Mouse (Mus musculus) large intestine, adult 2 months (tissue): Measurements from ENCODE around the gene Evc2. TPM values are rescaled to one million over a fixed set of nuclear protein-coding genes. Genes with fewer than 3 reads are reported as not detected.

Experiments used
- DNase-seq: peaks from one replicate; pipeline ENCODE4 v3.0.0-alpha.2; 2012; ENCODE audit warnings: low read depth, low spot score
- WGBS: fragments of 180-500 bp; shearing (Covaris S2); methylation state at CpG from one replicate; pipeline ENCODE4 v1.1.7; 2018; 5-methylcytosine and 5-hydroxymethylcytosine counted together
- polyA plus RNA-seq: library from polyadenylated mRNA; depleted of rRNA; stranded (reverse); fragments of >200 nt; gene quantifications from 2 replicates; pipeline ENCODE4 v1.2.3, GENCODE M21; 2012

Evc2 gene
- polyA plus RNA-seq, 1 experiment: 2.4 TPM

DNA sequence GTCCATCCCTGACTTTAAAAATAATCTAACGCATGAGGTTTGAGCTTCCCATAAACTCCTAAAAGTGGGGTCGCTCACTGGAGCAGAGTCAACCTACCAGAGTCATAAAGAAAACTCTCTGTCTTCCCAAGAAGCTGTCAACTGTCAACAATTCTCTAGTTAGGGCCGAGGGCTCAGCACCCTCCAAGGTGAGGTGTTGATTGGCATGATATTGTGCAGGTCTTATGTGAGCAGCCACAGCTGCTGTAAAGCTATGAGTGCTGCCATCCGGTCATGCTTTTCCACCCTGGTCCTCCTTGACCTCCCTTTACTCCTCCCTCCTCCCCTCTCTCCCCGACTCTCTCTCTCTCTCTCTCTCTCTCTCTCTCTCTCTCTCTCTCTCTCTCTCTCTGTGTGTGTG lies 24.3 kb downstream of the Evc2 start:
- 56% methylated on average over 5 of the region's 5 CpGs for WGBS
- no peak for DNase-seq

DNA sequence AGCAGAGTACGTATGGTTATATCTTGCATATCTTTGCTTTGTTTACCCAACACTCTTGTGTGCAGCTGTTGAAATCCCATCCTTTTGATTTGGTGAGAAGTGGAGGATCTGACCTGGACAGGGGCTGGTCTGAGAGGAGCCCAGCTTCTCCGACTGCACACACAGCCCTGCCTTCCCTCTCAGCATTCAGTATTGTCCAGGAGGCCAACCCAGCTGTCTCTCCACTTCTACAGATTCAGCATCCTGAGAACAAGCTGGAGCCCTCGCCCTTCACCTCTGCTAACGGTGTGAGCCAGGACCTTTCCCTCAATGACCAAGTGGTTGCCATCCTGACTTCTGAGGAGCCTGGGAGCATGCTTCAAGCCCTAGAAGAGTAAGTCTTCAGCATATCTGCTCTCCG lies 25.0 kb downstream of the Evc2 start:
- WGBS: 77% methylated on average over 5 of the region's 5 CpGs
- DNase-seq: no peak

DNA sequence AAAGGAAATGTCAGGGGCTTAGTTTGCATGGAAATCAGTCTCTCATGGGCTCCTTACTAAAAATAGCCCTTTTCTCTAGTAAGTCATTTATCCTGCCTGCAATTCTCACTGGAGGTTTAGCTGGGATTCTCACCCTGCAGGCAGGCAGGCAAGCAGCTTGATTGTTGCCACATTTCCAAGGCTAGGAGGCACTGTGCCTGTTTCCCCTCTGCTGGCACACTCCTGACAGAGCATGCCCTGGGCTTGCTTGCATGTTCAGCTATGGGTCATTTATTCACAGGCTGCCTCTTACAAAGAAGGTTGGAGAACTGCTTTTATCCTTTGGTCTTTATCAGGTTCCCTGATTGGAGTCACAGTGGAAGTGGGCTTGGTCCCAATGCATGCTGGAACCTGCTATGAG lies 27.5 kb downstream of the Evc2 start:
- DNase-seq: no peak

DNA sequence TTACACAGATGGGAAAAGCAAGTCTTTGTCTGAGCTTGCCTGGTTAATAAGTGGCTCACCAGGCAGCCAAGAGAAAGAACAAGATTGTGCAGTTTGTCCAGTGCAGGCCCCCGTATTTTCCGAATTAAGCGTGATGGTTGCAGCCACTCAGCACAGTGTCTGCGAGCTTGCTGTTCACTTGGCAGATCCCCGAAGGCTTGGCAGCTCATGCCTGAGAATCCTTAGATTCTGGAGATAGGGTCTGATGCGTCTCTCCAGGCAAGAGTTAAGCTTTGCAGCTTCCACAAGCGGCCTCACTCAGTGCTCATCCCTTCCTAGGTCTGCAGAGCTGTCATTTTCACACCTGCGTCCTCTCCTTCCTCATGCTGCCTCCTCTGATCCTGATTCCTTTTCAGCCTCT lies 30.5 kb downstream of the Evc2 start:
- WGBS: 81% methylated on average over 8 of the region's 8 CpGs

DNA sequence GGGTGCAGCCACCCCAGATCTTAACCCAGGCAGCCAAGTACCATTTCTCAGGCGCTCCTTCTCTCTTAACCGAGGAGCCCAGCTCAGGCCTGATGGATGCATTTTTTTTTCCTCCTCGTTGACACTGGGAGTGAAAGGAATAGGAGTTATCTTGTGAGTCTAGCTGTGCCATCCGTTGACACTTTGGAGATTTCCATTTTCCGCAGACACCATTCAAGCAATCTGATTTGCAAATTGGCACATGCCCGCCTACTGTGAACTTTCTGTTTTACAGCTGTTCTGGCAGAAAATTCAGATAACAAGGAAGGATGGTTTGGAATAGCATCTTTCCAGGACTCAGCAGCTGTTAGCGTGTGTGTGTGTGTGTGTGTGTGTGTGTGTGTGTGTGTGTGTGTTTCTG lies 39.1 kb downstream of the Evc2 start:
- no peak for DNase-seq
- 83% methylated on average over 7 of the region's 7 CpGs for WGBS

More for the DNA sequence above, 30.5 kb downstream of the Evc2 start:
- no peak for DNase-seq

DNA sequence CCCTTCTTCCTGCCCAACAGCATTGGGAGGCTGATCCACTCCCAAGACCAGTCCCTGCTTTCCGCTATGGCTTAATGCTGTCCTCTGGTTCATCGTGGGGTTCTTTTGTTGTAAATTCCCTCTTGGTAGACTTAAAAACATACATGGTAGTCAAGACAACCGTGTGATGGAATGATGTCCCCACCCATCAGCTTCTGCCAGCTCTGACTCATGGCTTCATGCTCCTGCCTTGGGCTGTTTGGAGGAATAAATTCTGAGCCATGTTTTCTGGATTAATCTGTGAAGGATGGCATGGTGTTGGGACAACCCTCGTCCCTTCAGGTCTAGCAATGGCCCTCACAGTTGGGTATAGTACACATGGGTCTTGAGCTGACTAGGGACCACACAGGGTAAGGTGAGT lies 42.3 kb downstream of the Evc2 start:
- no peak for DNase-seq
- 75% methylated on average over 4 of the region's 4 CpGs for WGBS

DNA sequence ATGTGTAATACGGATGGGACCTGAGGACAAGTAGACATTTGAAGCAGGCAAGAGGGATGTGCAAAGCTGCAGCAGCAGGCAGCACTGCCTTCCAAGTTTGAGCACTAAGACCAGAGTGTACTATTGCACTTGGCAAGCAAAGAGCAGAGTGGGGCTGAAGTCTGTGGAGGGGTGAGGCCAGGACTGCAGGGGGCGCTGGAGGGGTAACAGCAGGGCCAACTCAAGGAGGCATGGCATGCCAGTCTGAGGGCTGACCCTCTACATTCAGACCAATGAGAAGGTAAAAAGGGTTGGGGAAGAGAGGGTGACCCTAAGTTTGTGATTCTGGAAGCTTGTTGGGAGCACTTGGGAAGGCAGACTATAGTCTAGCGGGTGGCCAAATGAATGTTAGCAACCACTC lies 45.3 kb downstream of the Evc2 start:
- no peak for DNase-seq
- WGBS: 92% methylated on average over 3 of the region's 3 CpGs

DNA sequence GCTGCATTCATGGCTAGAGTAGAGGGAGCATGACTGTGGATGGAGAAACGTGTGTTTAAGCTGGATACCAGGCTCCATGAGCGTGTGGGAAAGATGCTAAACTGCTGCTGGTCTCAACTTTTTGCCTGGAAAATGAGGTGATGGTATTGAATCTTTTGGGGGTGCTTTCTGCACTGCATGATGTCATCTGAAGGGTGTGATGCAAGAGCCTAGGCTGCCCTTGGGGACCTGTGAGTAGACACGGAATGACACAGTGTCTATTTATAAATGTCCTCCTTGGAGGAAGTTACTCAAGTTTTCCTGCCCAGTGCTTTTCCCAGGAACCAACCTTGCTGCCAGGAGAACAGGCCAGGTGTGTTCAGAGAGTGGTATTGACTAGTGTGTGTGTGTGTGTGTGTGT lies 50.3 kb downstream of the Evc2 start:
- no peak for DNase-seq
- WGBS: 62% methylated on average over 3 of the region's 3 CpGs

DNA sequence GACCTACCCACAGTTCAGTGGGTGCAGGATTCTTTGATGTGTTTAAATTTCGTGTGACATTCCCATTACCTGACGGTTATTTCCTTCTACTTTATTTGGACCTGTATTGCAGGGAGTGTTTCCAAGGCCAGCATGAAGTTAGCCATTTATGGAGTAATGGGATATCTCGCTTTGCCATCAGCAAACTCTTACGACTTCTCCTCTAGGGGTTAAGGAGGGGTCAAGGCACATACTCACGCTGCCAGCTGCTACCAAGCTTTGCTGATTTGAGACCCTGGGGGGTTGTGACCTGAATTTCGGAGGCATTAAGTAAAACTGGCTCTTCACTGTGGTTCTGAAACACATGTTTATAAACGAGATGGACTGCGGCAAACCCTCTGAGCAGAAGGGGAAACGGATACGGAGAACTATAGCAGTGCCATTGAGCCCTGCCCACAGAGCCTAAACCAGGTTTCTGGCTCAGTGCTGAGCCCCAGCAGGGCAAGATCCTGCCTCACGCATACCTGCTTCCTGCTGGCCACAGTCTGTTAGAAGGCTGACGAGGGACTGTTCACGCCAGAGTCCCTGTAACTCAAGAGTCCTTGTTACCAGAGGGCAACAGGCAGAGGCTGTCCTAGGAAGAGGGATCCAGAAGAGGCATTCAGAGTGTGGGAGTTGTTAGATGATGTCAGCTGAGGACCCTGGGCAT lies 51.7 kb downstream of the Evc2 start:
- no peak for DNase-seq
- 47% methylated on average over 13 of the region's 13 CpGs for WGBS

DNA sequence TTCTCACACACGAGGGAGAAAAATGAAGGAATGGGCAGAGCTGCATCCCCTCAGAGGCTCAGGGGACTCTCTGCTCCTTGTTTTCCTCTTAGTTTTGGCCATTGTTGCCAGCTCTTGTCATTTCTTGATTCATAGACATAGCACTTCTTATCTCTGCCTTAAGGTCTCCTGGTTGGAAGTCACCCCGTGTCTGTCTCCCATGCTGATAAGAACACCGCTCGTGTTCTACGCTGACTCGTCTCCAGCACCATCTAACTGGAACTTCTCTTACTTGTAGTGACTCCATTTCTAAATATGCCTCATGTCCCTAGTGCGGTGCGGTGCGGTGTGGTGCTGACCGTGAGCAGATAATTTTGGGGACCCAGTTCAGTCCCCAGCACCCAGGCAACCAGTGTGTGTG lies 52.6 kb downstream of the Evc2 start:
- WGBS: 92% methylated on average over 10 of the region's 10 CpGs
- DNase-seq: no peak

DNA sequence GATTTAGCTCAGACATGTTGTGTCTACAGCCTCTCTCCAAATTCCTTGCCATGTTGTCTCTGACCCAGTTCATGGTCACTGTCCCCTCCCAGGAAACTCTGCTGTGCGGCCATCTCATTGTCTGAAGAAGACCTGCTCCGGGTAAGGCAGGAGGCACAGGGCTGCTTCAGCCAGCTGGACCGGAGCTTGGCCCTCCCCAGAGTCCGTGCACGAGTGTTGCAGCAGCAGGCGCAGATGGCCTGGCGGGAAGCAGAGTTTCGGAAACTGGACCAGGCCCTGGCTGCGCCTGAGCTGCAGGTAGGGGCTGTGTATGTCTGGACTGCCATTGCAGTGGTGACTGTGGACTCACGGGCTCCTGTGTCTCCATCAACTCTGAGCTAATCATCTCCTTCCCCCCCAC lies 53.6 kb downstream of the Evc2 start:
- 90% methylated on average over 10 of the region's 10 CpGs for WGBS
- no peak for DNase-seq

DNA sequence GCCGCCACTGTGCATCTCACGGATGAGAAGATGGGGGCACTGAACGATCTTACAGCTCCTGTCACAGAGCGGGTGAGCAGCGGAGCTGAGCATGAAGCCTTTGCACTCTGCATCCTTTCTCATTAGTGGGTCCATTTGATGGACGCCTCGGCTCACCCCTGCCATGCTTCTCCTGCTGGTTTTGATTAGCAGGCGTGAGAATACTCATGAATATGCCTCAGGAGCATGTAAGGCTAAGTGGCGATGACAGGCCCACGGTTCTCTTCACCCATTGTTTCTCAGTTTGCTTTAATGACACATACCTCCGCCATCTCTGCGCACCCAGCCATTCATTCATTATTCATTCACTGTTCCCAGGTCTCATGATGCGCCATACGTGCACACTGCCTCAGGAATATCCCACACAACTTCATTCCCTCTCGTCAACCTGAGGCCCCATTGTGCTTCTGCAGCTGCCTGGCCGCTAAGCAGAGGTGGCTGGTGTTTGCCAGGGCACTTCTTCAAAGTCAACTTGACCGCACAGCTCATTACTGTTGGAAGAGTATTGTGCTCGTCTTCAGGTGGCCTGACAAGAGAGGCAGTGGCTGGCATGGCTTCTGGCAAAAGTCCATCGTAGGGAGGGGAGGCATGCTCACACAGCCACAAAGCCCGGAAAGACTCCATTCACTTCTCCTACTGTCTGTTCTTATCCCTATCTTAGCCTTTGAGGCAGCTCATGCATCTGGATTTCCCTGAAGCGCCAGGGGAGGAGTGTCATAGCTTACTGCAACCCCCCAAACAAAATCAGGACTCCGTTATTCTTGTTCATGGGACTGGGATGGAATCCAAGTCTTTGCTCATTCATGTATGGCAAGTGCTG lies 57.1 kb downstream of the Evc2 start:
- DNase-seq: no peak
- 88% methylated on average over 22 of the region's 22 CpGs for WGBS

DNA sequence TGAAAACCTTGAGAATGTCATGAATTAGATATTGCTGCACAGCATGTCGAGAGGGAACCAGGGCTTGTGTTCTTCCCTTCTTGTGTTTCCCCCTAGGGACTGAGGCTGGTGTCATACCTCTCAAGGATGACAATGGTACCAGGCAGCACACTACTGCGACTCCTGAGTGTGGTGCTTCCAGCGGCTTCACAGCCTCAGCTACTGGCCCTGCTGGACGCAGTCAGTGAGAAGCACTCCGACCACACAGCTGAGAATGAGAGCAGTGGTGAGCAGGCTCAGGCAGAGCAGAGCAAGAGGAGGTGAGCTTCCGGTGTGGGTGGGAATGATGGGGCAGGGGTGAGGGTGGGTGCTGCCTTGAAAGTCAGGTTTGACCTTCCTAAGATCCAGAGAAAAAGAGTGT lies 80.7 kb downstream of the Evc2 start:
- WGBS: 89% methylated on average over 6 of the region's 6 CpGs
- DNase-seq: no peak

DNA sequence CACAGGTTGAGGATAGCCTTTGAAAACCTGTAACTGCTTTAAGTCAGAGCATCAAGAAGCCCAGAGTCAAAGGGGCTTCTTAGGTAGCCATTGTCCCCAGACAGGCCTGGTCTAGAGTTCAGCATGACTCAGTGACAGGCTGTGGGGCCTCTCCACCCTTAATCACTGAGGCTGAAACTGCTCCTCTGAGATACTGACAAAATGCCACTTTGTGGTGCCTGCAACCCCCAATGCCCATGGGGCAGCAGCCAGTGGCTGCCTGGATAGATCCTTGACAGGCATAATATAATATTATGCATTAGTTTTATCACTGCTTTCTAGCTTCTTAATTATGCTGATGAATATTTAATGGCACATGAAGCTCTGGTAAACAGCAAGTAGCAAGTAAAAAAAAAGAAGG lies 88.9 kb downstream of the Evc2 start:
- no peak for DNase-seq

DNA sequence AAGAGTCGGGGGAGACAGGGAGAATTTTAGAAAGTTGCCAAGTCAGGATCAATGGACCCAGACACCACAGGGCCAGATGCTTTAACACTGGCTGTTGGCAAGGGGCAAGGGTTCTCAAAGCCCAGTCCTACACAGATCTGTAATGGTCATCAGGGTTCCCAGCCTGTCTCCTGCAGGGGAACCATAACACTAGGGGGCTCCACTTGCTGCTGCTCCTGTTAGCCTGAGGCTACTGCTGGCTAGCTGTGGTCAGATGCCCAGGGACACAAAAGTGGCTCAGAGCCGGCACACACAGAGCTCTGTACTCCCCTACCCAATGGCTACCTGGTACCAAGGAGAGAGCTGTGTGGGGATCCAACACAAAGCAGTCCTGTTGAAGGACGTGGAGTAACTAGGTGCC lies 97.1 kb downstream of the Evc2 start:
- 66% methylated on average over 3 of the region's 3 CpGs for WGBS
- no peak for DNase-seq

DNA sequence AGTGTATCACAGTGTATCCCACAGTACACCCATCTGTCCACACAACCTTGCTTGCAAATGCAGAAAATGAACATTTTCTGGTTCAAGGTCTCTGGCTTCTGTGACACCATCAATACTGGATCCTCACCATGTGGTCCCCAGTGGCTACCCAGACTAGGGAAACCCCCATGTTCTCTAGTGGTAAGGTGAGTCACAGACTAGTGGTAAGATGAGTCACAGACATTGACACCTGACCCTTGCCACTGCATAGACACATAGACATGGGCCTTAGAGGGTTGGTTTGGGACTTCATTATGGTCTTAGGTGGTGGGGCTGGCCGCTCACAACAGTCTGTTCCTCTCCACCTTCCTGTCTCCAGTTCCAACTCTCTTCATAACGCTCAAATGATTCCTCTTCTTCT lies 104.5 kb downstream of the Evc2 start:
- 59% methylated on average over 2 of the region's 2 CpGs for WGBS

DNA sequence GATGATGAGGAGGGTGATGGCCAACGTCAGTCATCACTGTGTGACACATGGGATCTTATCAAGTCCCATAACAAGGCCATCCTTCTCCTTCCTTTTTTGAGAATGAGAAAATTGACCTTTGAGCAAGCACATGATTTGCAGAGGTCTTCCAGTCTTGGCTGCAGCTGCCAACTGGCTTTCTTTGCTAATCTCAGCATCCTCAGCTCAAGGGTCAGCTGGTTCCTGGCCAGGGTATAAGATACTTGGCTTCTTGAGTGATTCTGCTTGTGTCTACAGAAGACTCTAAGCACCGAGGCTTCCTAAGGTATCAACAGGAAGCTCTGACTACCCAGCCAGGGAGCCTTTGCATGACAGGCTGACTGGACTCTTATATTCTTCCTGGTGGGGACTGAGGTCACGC lies 109.2 kb downstream of the Evc2 start:
- no peak for DNase-seq
- WGBS: 78% methylated on average over 3 of the region's 3 CpGs

More for the DNA sequence above, 104.5 kb downstream of the Evc2 start:
- DNase-seq: no peak

DNA sequence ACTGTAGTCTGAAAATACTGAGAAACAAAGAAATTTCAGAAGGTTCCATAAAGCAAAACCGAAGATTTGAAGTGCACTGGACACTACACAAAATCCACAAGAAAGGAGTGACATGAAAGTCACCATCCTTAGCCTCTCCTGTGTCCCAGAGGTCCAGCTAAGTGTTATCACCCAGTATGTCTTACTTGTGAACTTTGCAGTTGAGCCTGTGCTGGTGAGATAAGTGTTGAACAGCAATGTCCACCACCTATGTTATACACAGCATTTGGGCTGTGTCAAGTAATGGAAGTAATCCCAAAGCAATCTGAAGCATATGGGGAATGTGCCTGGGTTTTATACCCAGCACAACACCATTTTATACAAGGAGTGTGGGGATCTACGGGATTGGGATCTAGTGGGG lies 118.3 kb downstream of the Evc2 start:
- WGBS: 47% methylated on average over 2 of the region's 2 CpGs
- no peak for DNase-seq

DNA sequence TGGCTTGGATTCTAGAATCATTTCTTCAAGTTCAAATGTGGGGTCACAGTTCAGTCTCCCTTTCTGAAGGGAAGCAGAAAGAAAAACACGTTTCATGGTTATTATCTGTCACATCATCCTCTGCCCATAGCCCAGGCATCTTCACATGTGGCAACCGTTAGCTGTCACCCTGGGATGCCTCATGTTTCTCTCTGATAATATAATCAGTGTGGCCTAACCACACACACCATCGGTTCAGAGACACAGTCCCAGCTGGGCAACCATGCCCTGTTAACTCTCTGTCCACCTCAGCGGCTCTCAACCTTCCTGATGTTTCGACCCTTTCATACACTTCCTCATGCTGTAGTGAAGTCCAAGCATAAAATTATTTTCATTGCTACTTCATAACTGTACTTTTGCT lies 118.9 kb downstream of the Evc2 start:
- WGBS: 75% methylated on average over 5 of the region's 5 CpGs

DNA sequence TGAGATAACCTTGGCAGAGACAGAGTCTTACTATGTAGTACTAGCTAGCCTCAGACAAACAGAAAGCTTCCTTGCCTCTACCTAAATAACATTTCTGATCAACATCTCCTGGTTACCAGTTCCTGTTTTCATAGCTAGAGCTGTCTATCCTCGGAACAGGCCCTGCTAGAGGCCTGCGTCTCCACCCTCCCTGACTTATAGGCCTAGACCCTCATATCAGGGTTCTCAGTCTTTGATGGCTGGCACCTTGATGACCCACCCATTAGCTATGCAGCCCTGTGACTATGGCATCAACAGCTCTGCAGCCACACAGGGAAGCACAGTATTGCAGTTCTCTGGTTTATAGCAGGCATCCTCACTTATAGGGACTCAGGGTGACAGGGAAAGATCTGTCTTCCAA lies 119.5 kb downstream of the Evc2 start:
- DNase-seq: no peak
- WGBS: 77% methylated on average over 2 of the region's 2 CpGs

More for the DNA sequence above, 118.9 kb downstream of the Evc2 start:
- no peak for DNase-seq

DNA sequence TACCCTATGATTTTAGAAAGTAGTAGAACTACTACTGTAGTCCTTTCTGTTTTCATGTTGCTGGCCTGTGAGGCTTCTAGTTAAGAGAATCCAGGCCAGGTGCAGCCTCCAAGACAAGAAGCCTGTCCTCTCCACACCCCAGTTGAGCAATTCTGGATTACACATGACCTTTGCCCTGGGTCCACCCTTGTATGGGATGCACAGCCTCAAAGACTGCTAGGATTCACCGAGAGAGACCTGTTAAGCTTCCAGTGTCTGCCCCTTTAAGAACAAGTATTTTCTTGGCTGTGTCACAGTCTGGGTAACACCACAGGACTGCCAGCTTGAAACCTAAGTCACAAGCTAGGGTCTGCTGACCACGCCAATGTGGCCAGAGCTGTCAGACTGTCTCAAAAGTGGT lies 119.9 kb downstream of the Evc2 start:
- DNase-seq: no peak
- WGBS: 43% methylated on average over 2 of the region's 2 CpGs
